In the genomic region with DNA sequence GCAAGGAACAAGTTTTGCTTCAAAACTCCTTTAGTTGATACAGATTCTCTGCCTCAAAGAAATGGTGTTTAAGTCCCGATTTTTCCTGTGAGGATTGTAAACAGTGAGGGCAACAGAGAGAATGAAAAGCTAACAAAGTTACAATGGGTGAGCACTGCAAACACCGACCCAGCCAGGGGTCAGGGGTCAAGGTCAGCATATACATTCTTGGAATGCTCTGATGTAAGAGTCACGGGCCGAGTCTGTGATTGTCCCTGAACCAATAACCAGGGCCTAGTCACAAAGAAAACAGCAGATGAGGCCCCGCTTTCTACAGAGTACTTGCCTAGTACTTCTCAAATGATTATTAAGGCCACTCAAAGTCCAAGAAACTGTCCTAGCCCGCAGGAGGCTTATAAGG, we compare ENCODE assay signal across 14 mouse cellular contexts.
DNase-seq lines count a peak whose midpoint lies in the region; ATAC-seq and TF ChIP-seq lines count a peak whose summit lies in the region.
"Had no signal": no experiment of that assay in that cellular context is flagged by ENCODE, and none has a peak within 500 bp of the region (broad histone marks: within the 10 kb centered on the region; RNA-seq: fewer than 3 reads in every experiment).

No protein-coding gene starts in this region.

- no peak overlapping the region for H3K9ac ChIP-seq in lung, embryonic 15.5 days
- H3K9ac ChIP-seq in liver, postnatal 0 days (replicated peaks) = no peak overlapping the region
- H3K9ac ChIP-seq: heart, embryonic 12.5 days had no signal

- peak; percentile 83 for DNase-seq in heart, adult 11 months
- no peak for DNase-seq in heart, postnatal 14 days
- no peak for DNase-seq in lung, postnatal 36 days
- DNase-seq in embryo, embryonic 9.5 days (ENCODE audit: extremely low spot score) = peak; percentile 38
- DNase-seq in liver, postnatal 0 days = no peak
- no peak for DNase-seq in layer of hippocampus, adult 8-10 months (ENCODE audit: low spot score in 2 of 2)
- DNase-seq in gastrocnemius, adult 2 months = no peak
- DNase-seq: B cell, adult 2 months; cerebellum, postnatal 14 days; thymus, adult 18-20 months had no signal

- H3K4me2 ChIP-seq in lung, embryonic 15.5 days = no peak overlapping the region
- no peak overlapping the region for H3K4me2 ChIP-seq in liver, postnatal 0 days (ENCODE audit: low read depth, low read length)
- H3K4me2 ChIP-seq: heart, embryonic 12.5 days had no signal

- H3K27me3 ChIP-seq in lung, embryonic 15.5 days = no peaks in the 10 kb centered on the region
- H3K27me3 ChIP-seq in liver, postnatal 0 days (ENCODE audit: insufficient read depth, low read length) = no peaks in the 10 kb centered on the region
- H3K27me3 ChIP-seq: heart, embryonic 12.5 days; Patski had no signal

- no peak for ATAC-seq in lung, embryonic 15.5 days (ENCODE audit: borderline replicate concordance, extremely low read depth, low FRiP score, low TSS enrichment)
- ATAC-seq in liver, postnatal 0 days = peak; percentile 47; the same call in 1 of the 2 replicates
- ATAC-seq: hindbrain, embryonic 16.5 days; Patski had no signal

- peaks cover 21% of the 10 kb centered on the region for H3K4me1 ChIP-seq in lung, embryonic 15.5 days
- H3K4me1 ChIP-seq in liver, postnatal 0 days (ENCODE audit: insufficient read depth) = peaks cover 3% of the 10 kb centered on the region; the same call in 1 of the 2 replicates

- 27% methylated on average over 6 of the region's 6 CpGs for WGBS in lung, embryonic 15.5 days
- 46% methylated on average over 6 of the region's 6 CpGs for WGBS in liver, postnatal 0 days (ENCODE audit: insufficient replicate concordance)

- H3K27ac ChIP-seq in lung, embryonic 15.5 days = peak overlapping the region; percentile 50
- no peak overlapping the region for H3K27ac ChIP-seq in liver, postnatal 0 days (ENCODE audit: low read depth)
- no peak overlapping the region for H3K27ac ChIP-seq in gastrocnemius, adult 2 months

- TF ChIP-seq EP300 in liver, postnatal 0 days (IDR thresholded peaks at IDR 0.05; ENCODE audit: low read depth) = no peak

- intact Hi-C loops in heart, postnatal 14 days (cut with DNase I) = loop anchor here (5.0 kb wide), 2 partner anchors 47 to 67 kb away; no protein-coding TSS in a partner anchor
- intact Hi-C loops in gastrocnemius, adult 2 months (cut with DNase I) = no loop called here

- no peak for TF ChIP-seq CTCF in liver, postnatal 0 days (IDR thresholded peaks at IDR 0.05; ENCODE audit: low read depth)
- no peak for TF ChIP-seq CTCF in gastrocnemius, adult 2 months (IDR thresholded peaks at IDR 0.05)

- no peaks in the 10 kb centered on the region for H3K9me3 ChIP-seq in lung, embryonic 15.5 days
- H3K9me3 ChIP-seq in liver, postnatal 0 days (ENCODE audit: low read length) = no peaks in the 10 kb centered on the region

- H3K36me3 ChIP-seq in lung, embryonic 15.5 days = no peaks in the 10 kb centered on the region
- H3K36me3 ChIP-seq in liver, postnatal 0 days (replicated peaks; ENCODE audit: insufficient read depth, low read length) = no peaks in the 10 kb centered on the region
- H3K36me3 ChIP-seq: heart, embryonic 12.5 days had no signal

- no peak overlapping the region for H3K4me3 ChIP-seq in lung, embryonic 15.5 days
- no peak overlapping the region for H3K4me3 ChIP-seq in liver, postnatal 0 days (ENCODE audit: low read depth, low read length)
- no peak overlapping the region for H3K4me3 ChIP-seq in gastrocnemius, adult 2 months
- H3K4me3 ChIP-seq: heart, embryonic 12.5 days had no signal

Comparison
In these comparisons a context has a peak if more than half of its experiments do, and no peak if none do; other contexts are left out.
1. DNase-seq: peak in heart, adult 11 months (single experiment) and embryo, embryonic 9.5 days (single experiment); none in heart, postnatal 14 days (0 of 2), lung, postnatal 36 days (single experiment), liver, postnatal 0 days (single experiment), layer of hippocampus, adult 8-10 months (0 of 2) and gastrocnemius, adult 2 months (single experiment).